ENCODE assay signal across 8 mouse cellular contexts in genomic region chr17:83128843-83129544, GRCm38 (mm10).
A peak's percentile ranks its signal among the peaks of the same experiment; 100 is the strongest.
DNase-seq lines count a peak whose midpoint lies in the region; ATAC-seq lines count a peak whose summit lies in the region.
"Had no signal": no experiment of that assay in that cellular context is flagged by ENCODE, and none has a peak within 500 bp of the region (broad histone marks: within the 10 kb centered on the region; RNA-seq: fewer than 3 reads in every experiment).

No protein-coding gene starts in this region.

- H3K4me2 ChIP-seq in neural tube, embryonic 11.5 days (ENCODE audit: low read depth): no peak overlapping the region
- peak overlapping the region; percentile 35 for H3K4me2 ChIP-seq in forebrain, embryonic 13.5 days

- no peak overlapping the region for H3K27ac ChIP-seq in neural tube, embryonic 11.5 days (ENCODE audit: low read depth, low read length)
- H3K27ac ChIP-seq in forebrain, embryonic 13.5 days: peak overlapping the region; percentile 35; the same call in 1 of the 2 replicates

- H3K9ac ChIP-seq in neural tube, embryonic 11.5 days (ENCODE audit: low read length): no peak overlapping the region
- peak overlapping the region; percentile 21; the same call in 1 of the 2 replicates for H3K9ac ChIP-seq in forebrain, embryonic 13.5 days

- 0 out of 2 replicates have a peak, but pooled peaks have one; percentile 56 for ATAC-seq in neural tube, embryonic 11.5 days (ENCODE audit: insufficient read depth, low FRiP score, low TSS enrichment)
- ATAC-seq in forebrain, embryonic 13.5 days: peak; percentile 98

- intact Hi-C loops in heart, postnatal 14 days (cut with DNase I): no loop called here

- WGBS in neural tube, embryonic 11.5 days: 58% methylated on average over 14 of the region's 14 CpGs
- 38% methylated on average over 14 of the region's 14 CpGs for WGBS in forebrain, embryonic 13.5 days

- no peak for DNase-seq in neural tube, embryonic 11.5 days (ENCODE audit: low spot score)
- no peak for DNase-seq in neural tube, embryonic 10.5 days (ENCODE audit: extremely low spot score, low spot score)
- DNase-seq in layer of hippocampus, postnatal 25 days (ENCODE audit: extremely low spot score in 1 of 2, low spot score in 1 of 2): peak; percentile 42 to 48
- peak; percentile 37 for DNase-seq in right cerebral cortex, postnatal 14 days
- DNase-seq in thymus, adult 18-20 months: no peak
- DNase-seq in heart, postnatal 14 days: no peak

- peaks cover 8% of the 10 kb centered on the region; the same call in 1 of the 2 replicates for H3K4me1 ChIP-seq in neural tube, embryonic 11.5 days (ENCODE audit: control insufficient read depth, insufficient read depth, low read length)
- peaks cover 38% of the 10 kb centered on the region for H3K4me1 ChIP-seq in forebrain, embryonic 13.5 days

- H3K4me3 ChIP-seq in neural tube, embryonic 11.5 days (ENCODE audit: low read depth, low read length): no peak overlapping the region
- H3K4me3 ChIP-seq in forebrain, embryonic 13.5 days: peak overlapping the region; percentile 12; the same call in 1 of the 2 replicates
- H3K4me3 ChIP-seq: megakaryocyte, embryonic 14.5 days had no signal

- H3K36me3 ChIP-seq in neural tube, embryonic 11.5 days (ENCODE audit: control insufficient read depth, insufficient read depth, low read length): no peaks in the 10 kb centered on the region
- no peaks in the 10 kb centered on the region for H3K36me3 ChIP-seq in forebrain, embryonic 13.5 days (ENCODE audit: poor library complexity, severe bottlenecking)

- H3K9me3 ChIP-seq in neural tube, embryonic 11.5 days (ENCODE audit: control insufficient read depth, low read length): no peaks in the 10 kb centered on the region
- no peaks in the 10 kb centered on the region for H3K9me3 ChIP-seq in forebrain, embryonic 13.5 days (replicated peaks)

- H3K27me3 ChIP-seq in neural tube, embryonic 11.5 days (ENCODE audit: control insufficient read depth, insufficient read depth, low read length): no peaks in the 10 kb centered on the region
- H3K27me3 ChIP-seq in forebrain, embryonic 13.5 days: no peaks in the 10 kb centered on the region

Comparison
In these comparisons a context has a peak if more than half of its experiments do, and no peak if none do; other contexts are left out.
1. DNase-seq: peak in layer of hippocampus, postnatal 25 days (2 of 2) and right cerebral cortex, postnatal 14 days (single experiment); none in neural tube, embryonic 11.5 days (single experiment), neural tube, embryonic 10.5 days (single experiment), thymus, adult 18-20 months (0 of 2) and heart, postnatal 14 days (0 of 2).